Mouse (Mus musculus): ENCODE measurements at regions not wholly inside any gene's neighbourhood (a gene's known extent, or its start where the extent isn't known, plus 50 kb on each side); places are given as distances from the start of the nearest gene placed in this dataset.

DNA sequence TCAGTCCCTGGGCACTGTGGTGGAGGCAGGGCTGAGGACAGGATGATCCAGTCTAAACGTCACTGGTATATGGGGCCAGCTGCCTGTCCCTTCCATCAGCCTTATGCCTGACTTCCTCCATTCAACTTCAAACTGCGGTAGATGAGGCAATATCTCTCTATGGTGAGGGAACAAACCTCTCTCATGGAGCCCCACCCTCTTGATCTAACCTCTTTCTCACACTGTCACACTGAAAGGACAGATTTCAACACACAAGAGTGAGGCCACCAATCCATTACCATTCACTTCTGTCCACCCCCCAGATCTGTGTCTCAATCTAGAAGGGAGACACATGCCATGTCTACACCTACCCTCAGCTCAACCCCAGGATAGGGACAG lies 92.5 kb upstream of the Smad3 start:
- no peak for DNase-seq (ENCODE audit: low spot score)

DNA sequence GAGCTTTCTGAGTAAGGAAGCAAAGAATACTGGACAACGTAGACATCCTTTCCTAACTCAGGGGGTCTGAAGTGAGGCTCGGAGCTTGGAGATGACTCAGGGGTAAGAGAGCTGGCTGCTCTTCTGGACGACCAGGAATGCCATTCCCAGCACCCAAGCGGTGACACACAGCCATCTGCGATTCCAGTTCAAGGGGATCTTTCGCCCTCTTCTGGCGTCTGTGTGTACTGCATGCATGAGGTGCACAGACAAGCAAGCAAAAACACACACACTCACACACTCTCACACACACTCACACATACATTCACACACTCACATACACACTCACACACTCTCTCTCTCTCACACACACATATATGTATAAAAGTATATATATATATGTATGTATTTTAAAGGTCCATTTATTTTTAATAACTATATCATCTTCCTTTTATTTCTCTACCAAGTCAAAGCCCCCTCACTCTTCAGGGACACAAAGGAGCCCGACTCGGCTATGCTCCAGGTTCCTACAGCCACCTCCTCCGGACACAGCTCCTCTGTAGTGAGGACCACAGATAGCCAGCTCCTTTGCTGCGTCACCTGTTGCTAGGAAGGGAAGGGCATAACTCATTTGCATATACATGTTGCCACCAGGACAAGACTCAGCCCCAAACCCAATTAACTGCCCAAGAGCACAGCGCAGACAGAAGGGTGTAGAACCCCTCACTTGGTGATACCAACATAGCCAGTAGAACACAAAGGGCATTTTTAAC lies 91.9 kb upstream of the Smad3 start:
- peak; percentile 42 for DNase-seq (ENCODE audit: low spot score)

GRCm38 (mm10) chr9:63843883-63844485 lies 86.2 kb upstream of the Smad3 start:
- DNase-seq (ENCODE audit: low spot score) = peak; percentile 89

DNA sequence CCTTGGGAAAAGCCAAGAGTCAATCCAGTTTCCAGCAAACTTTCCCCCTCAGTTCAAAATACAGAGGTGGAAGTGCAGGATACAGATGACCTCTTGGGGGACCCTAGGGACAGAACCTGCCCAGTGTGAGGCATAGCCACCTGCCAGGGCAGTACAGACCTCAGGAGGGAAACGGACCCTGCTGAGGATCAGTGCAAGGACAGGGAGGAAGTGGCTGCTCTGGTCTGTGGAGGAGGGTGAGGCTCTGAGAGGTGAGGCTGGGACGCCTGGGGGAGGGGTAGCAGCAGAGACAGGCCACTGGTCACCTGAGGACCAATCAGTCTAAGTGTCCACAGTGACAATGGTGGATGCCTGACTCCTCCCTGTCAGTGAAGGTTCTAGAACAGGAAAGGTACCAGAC lies 85.6 kb upstream of the Smad3 start:
- no peak for DNase-seq (ENCODE audit: low spot score)

GRCm38 (mm10) chr9:63841102-63841501 lies 83.3 kb upstream of the Smad3 start:
- DNase-seq (ENCODE audit: low spot score) = no peak

DNA sequence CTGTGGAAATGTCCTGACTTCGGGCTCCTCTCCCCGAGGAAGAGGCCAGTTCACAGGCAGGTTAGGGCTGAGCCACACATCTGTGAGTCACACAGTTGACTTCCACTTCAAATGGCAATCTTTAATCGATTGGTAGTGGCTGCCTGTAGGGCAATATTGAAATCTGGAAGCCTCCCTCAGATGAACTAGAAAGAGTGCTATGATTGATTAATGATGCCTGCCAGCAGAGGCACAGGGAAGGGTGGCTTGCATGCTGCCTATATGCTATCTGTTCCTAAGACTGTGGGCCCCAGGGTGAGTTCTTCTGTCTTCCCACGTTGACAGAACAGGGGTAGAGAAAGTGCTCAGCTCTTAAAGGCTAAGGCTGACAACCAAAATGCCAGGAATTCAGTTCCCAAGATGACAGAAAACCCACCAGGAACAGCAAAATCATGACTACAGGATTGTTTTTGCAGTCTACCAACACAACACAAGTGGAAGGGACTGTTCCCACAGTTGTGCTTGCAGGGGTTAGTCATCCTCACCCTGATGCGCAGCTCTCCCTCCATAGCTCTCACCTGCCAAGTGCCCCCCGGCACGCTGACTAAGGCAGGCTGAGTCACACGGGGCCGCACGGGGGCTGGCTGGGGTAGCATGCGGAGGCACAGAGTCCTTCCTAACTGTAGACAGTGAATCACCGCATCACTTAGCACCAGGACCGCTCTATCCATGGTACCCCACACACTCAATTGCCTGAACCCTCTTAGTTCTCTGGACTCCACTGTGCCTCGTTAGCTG lies 81.4 kb upstream of the Smad3 start:
- DNase-seq (ENCODE audit: low spot score) = no peak

DNA sequence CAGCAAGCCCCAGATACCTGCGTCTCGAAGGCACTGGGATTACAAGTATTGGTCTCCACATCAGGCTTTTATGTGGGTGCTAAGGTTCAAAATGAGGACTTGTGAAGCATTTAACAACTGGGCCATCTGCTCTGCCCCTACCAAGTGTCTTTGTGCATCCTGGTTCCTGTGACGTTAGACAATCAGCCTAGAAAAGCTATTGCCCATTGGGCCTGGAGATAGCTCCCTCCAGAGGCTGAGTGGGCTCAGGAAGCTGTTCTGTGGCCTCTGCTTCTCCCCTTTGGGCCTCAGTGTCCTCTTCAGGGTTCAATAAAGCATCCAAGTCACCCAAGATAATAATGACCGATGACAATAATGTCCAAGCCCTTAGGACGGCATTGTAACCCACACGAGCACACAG lies 79.8 kb upstream of the Smad3 start:
- peak; percentile 20 for DNase-seq (ENCODE audit: low spot score)

GRCm38 (mm10) chr9:63836565-63837284 lies 78.9 kb upstream of the Smad3 start:
- DNase-seq (ENCODE audit: low spot score) = no peak

DNA sequence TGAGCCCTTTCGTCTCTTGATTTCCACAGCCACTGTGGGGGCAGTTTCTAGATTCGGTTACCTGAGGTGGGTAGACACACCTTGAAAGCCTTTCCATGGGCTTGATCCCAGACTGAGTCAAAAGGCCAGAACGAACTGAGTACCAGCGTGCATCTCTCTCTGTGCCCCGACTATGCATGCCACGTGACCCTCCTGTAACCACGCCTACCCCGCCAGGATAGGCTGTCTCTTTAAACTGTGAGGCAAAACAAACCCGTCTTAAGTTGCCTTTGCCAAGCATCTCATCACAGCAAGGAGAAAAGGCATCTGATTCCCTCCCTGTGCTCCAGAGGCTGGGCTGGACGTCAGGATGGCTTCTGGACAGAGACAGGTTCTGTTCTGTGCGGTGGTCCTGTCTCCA lies 78.2 kb upstream of the Smad3 start:
- DNase-seq (ENCODE audit: low spot score) = no peak

- DNase-seq (ENCODE audit: low spot score) = no peak
Measured at GRCm38 (mm10) chr9:63834416-63834815, 76.6 kb upstream of the Smad3 start.

DNA sequence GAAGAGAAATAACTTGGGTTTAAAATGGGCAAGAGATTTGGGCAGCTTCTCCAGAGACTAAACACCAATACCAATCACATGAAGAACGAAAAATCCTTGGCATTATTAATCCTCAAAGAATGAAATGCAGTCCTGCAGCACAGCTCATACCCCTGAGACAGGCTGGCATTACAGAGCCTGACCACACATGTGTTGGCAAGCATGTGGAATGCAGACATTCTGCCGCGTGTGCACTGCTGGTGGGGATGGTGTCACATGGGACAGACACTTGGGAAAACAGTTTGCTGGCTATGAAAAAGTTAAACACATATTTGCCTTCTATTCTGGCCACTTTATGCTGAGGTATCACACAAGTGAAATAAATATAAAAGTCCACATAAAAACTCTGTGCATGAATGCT lies 60.4 kb upstream of the Smad3 start:
- no peak for DNase-seq (ENCODE audit: low spot score)

GRCm38 (mm10) chr9:63816540-63816939 lies 58.7 kb upstream of the Smad3 start:
- no peak for DNase-seq (ENCODE audit: low spot score)

DNA sequence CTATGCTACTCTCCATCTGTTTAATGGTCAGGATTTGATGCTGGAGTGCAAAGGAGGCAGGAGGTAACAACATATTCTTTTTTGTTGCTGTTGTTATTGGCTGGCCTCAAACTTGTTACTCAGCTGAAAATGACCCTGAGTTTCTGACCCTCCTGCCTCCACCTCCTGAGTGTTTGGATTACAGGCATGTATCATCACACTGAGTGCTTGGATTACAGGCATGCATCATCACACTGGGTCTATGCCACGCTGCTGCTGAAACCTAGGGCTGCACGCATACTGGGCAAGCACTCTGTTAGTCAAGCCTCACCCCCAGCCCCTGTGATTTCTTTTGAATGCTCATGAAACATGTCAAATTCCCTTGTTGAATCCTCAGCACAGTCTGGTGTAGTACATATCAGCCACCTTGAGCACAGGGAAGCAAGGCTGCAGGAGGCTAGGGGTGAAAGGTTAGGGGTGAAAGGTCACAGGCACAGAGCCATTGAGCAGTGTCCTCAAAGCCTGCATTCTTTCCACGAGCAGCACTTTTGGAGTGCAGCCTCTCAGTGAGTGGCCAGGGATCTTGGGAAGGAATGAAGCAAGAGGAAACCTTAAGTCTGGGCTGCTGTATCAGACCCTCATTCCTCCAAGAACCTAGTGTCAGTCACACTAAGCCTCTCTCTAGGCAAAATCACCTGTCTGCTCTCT lies 52.2 kb upstream of the Smad3 start:
- no peak for DNase-seq (ENCODE audit: low spot score)
